Mouse (Mus musculus) embryonic facial prominence, embryonic 10.5 days (tissue): ENCODE measurements around the gene Phc2. TPM values are rescaled to one million over a fixed set of nuclear protein-coding genes. Genes with fewer than 3 reads are reported as not detected.
"Not testable (repeated sequence)": the region's sequence is repeated elsewhere in the genome, so short reads cannot be mapped to it uniquely, and the experiment has no call there.

Experiments
- DNase-seq: peaks from one replicate; pipeline ENCODE4 v3.0.0-alpha.2; 2017; ENCODE audit warnings: low spot score
- H3K27ac ChIP-seq: fragments of 300-500 bp; sonication (generic); replicated peaks from 2 replicates; pipeline ENCODE4 v1.5.1; 2016; ENCODE audit warnings: mild to moderate bottlenecking
- H3K27me3 ChIP-seq: fragments of 300-500 bp; sonication (generic); replicated peaks from 2 replicates; pipeline ENCODE4 v1.6.1; 2016; ENCODE audit warnings: low read depth, mild to moderate bottlenecking; ENCODE audit not compliant: poor library complexity, severe bottlenecking
- H3K36me3 ChIP-seq: fragments of 300-500 bp; sonication (generic); replicated peaks from 2 replicates; pipeline ENCODE4 v1.6.1; 2016; ENCODE audit warnings: mild to moderate bottlenecking, moderate library complexity
- H3K4me1 ChIP-seq: fragments of 300-500 bp; sonication (generic); 2 replicates; pipeline ENCODE4 v1.6.1; 2016
- H3K4me3 ChIP-seq: fragments of 300-500 bp; sonication (generic); 2 replicates; pipeline ENCODE4 v1.5.1; 2016; ENCODE audit warnings: mild to moderate bottlenecking, moderate library complexity
- H3K9me3 ChIP-seq: fragments of 300-500 bp; sonication (generic); 2 replicates; pipeline ENCODE4 v1.6.1; 2016; ENCODE audit warnings: mild to moderate bottlenecking
- WGBS: fragments of 180-500 bp; shearing (Covaris S2); methylation state at CpG from one replicate; pipeline ENCODE4 v1.1.7; 2016; 5-methylcytosine and 5-hydroxymethylcytosine counted together
- polyA plus RNA-seq: library from polyadenylated mRNA; unstranded; fragments of >200 nt; fragmentation: Nextera tagmentation; extraction: Ambion mirVana; gene quantifications from 2 replicates; pipeline ENCODE4 v1.2.1, GENCODE M21; 2016

Phc2 gene
- polyA plus RNA-seq, 1 experiment from 2014 or later = 69.5 TPM

- 75% methylated on average over 3 of the region's 3 CpGs for WGBS
- H3K4me1 ChIP-seq = peaks cover 84% of the 10 kb centered on the region
Measured at GRCm38 (mm10) chr4:128651530-128651929, 3.0 kb upstream of the Phc2 start.

GRCm38 (mm10) chr4:128652584-128653298 lies 1.8 kb upstream of the Phc2 start:
- Histone ChIP-seq H3K27me3 (peaks cover 31% of the 10 kb centered on the region), H3K4me1 (peaks cover 76% of the 10 kb centered on the region), H3K27ac (peak overlapping the region; percentile 57), H3K36me3 (no peaks in the 10 kb centered on the region), H3K9me3 (no peaks in the 10 kb centered on the region), H3K4me3 (no peak overlapping the region)
- WGBS = 54% methylated on average over 5 of the region's 5 CpGs
- DNase-seq = no peak

More at GRCm38 (mm10) chr4:128651530-128651929, 3.0 kb upstream of the Phc2 start:
- Histone ChIP-seq H3K9me3 (no peaks in the 10 kb centered on the region), H3K27ac (0 out of 2 replicates have a peak overlapping the region, but pooled peaks have one; percentile 8), H3K27me3 (peaks cover 20% of the 10 kb centered on the region), H3K4me3 (no peak overlapping the region), H3K36me3 (no peaks in the 10 kb centered on the region)
- no peak for DNase-seq

- H3K4me1 ChIP-seq = peaks cover 51% of the 10 kb centered on the region
- no peak for DNase-seq
- no peaks in the 10 kb centered on the region for H3K36me3 ChIP-seq
- H3K9me3 ChIP-seq = no peaks in the 10 kb centered on the region
- 0 out of 2 replicates have a peak overlapping the region, but pooled peaks have one; percentile 82 for H3K27ac ChIP-seq
- H3K4me3 ChIP-seq = peak overlapping the region; percentile 78
- peaks cover 31% of the 10 kb centered on the region for H3K27me3 ChIP-seq
- 8% methylated on average over 12 of the region's 12 CpGs for WGBS
Measured at GRCm38 (mm10) chr4:128655446-128655845, 944 bp downstream of the Phc2 start.

GRCm38 (mm10) chr4:128660196-128660595 lies 5.7 kb downstream of the Phc2 start:
- no peak for DNase-seq
- no peak overlapping the region for H3K27ac ChIP-seq
- WGBS = 89% methylated on average over 8 of the region's 8 CpGs
- H3K9me3 ChIP-seq = no peaks in the 10 kb centered on the region
- H3K27me3 ChIP-seq = peaks cover 24% of the 10 kb centered on the region
- no peak overlapping the region for H3K4me3 ChIP-seq
- H3K36me3 ChIP-seq = no peaks in the 10 kb centered on the region
- H3K4me1 ChIP-seq = peaks cover 22% of the 10 kb centered on the region

GRCm38 (mm10) chr4:128661063-128661462 lies 6.6 kb downstream of the Phc2 start:
- no peaks in the 10 kb centered on the region for H3K36me3 ChIP-seq
- no peaks in the 10 kb centered on the region for H3K9me3 ChIP-seq
- H3K4me3 ChIP-seq = no peak overlapping the region
- no peak for DNase-seq
- H3K27ac ChIP-seq = no peak overlapping the region
- 86% methylated on average over 8 of the region's 8 CpGs for WGBS
- H3K4me1 ChIP-seq = peaks cover 13% of the 10 kb centered on the region; the same call in 1 of the 2 replicates
- H3K27me3 ChIP-seq = peaks cover 16% of the 10 kb centered on the region

GRCm38 (mm10) chr4:128664002-128664401 lies 9.5 kb downstream of the Phc2 start:
- Histone ChIP-seq H3K9me3 (no peaks in the 10 kb centered on the region), H3K27ac (no peak overlapping the region), H3K36me3 (no peaks in the 10 kb centered on the region), H3K27me3 (0 out of 2 replicates have a peak, but pooled peaks cover 7% of the 10 kb centered on the region), H3K4me1 (peaks cover 33% of the 10 kb centered on the region), H3K4me3 (no peak overlapping the region)
- WGBS = 69% methylated on average over 3 of the region's 3 CpGs
- DNase-seq = no peak

GRCm38 (mm10) chr4:128666362-128666761 lies 11.9 kb downstream of the Phc2 start:
- not testable (repeated sequence) for H3K4me3 ChIP-seq, H3K27ac ChIP-seq, H3K36me3 ChIP-seq, H3K9me3 ChIP-seq, DNase-seq
- H3K27me3 ChIP-seq = peaks cover 13% of the 10 kb centered on the region
- peaks cover 43% of the 10 kb centered on the region for H3K4me1 ChIP-seq
- 76% methylated on average over 7 of the region's 7 CpGs for WGBS

GRCm38 (mm10) chr4:128667195-128667594 lies 12.7 kb downstream of the Phc2 start:
- Histone ChIP-seq H3K27me3 (peaks cover 14% of the 10 kb centered on the region), H3K4me1 (peaks cover 48% of the 10 kb centered on the region)
- H3K27ac ChIP-seq, DNase-seq, H3K4me3 ChIP-seq, H3K36me3 ChIP-seq, H3K9me3 ChIP-seq: not testable (repeated sequence)
- WGBS = 62% methylated on average over 4 of the region's 4 CpGs

GRCm38 (mm10) chr4:128669229-128669628 lies 14.7 kb downstream of the Phc2 start:
- Histone ChIP-seq H3K9me3 (no peaks in the 10 kb centered on the region), H3K36me3 (no peaks in the 10 kb centered on the region), H3K27ac (no peak overlapping the region), H3K27me3 (peaks cover 14% of the 10 kb centered on the region), H3K4me3 (no peak overlapping the region), H3K4me1 (peaks cover 50% of the 10 kb centered on the region)
- DNase-seq = no peak
- 87% methylated on average over 6 of the region's 6 CpGs for WGBS

- H3K27ac ChIP-seq = peak overlapping the region; percentile 88
Measured at GRCm38 (mm10) chr4:128670566-128671191, 16.2 kb downstream of the Phc2 start.

GRCm38 (mm10) chr4:128672494-128672893 lies 18.0 kb downstream of the Phc2 start:
- Histone ChIP-seq H3K36me3 (no peaks in the 10 kb centered on the region), H3K9me3 (no peaks in the 10 kb centered on the region), H3K27me3 (peaks cover 14% of the 10 kb centered on the region), H3K27ac (no peak overlapping the region), H3K4me3 (no peak overlapping the region), H3K4me1 (peaks cover 36% of the 10 kb centered on the region)
- WGBS = 91% methylated on average over 4 of the region's 4 CpGs
- DNase-seq = no peak

More at GRCm38 (mm10) chr4:128670566-128671191, 16.2 kb downstream of the Phc2 start:
- peak overlapping the region; percentile 14 for H3K4me3 ChIP-seq
- 28% methylated on average over 11 of the region's 11 CpGs for WGBS
- peaks cover 14% of the 10 kb centered on the region for H3K27me3 ChIP-seq
- no peaks in the 10 kb centered on the region for H3K36me3 ChIP-seq
- H3K9me3 ChIP-seq = no peaks in the 10 kb centered on the region
- peak; percentile 73 for DNase-seq
- H3K4me1 ChIP-seq = peaks cover 50% of the 10 kb centered on the region

GRCm38 (mm10) chr4:128678564-128679217 lies 24.2 kb downstream of the Phc2 start:
- no peaks in the 10 kb centered on the region for H3K27me3 ChIP-seq
- peak overlapping the region; percentile 79 for H3K27ac ChIP-seq
- H3K4me1 ChIP-seq = peaks cover 44% of the 10 kb centered on the region
- peak overlapping the region; percentile 32; the same call in 1 of the 2 replicates for H3K4me3 ChIP-seq
- DNase-seq = peak; percentile 49
- H3K9me3 ChIP-seq = no peaks in the 10 kb centered on the region
- no peaks in the 10 kb centered on the region for H3K36me3 ChIP-seq
- WGBS = 49% methylated on average over 13 of the region's 13 CpGs
